Mouse (Mus musculus) megakaryocyte-erythroid progenitor cell, adult 5-6 weeks (primary cell): ENCODE measurements around the gene Smim27. TPM values are rescaled to one million over a fixed set of nuclear protein-coding genes. Genes with fewer than 3 reads are reported as not detected.
A peak's percentile ranks its signal among the peaks of the same experiment; 100 is the strongest.

Source experiments
- ATAC-seq: replicated peaks from 2 replicates; pipeline ENCODE4 v1.8.0; 2016; ENCODE audit warnings: mild to moderate bottlenecking, inconsistent platforms; ENCODE audit not compliant: severe bottlenecking, poor library complexity, low FRiP score, low TSS enrichment
- total RNA-seq, 2 experiments: library from RNA; stranded (forward) in 1 of 2; stranded (reverse) in 1 of 2; fragments of 200-1000, 215-1000 nt in 1 of 2; fragments of >200 nt in 1 of 2; fragmentation: Nextera tagmentation in 1 of 2; gene quantifications; 2 replicates each; pipeline ENCODE4 v1.2.3; 2014 to 2017

Gene Smim27
- 7.4 and 26.3 TPM in 2 replicates for total RNA-seq (2014; fragmentation: Nextera tagmentation)
- 6.0 and 6.9 TPM in 2 replicates for total RNA-seq (2017)

GRCm38 (mm10) chr4:40269430-40270032 is at the start of gene Smim27, which contains the start of gene Topors:
Smim27 (plus strand) TSS chr4:40269579.
Topors (minus strand) TSS chr4:40269850.
- peak; percentile 91 for ATAC-seq

- no peak for ATAC-seq
Observed at GRCm38 (mm10) chr4:40220437-40220836, 48.9 kb upstream of the Smim27 start.

- ATAC-seq: no peak
Observed at GRCm38 (mm10) chr4:40221004-40221760, 48.2 kb upstream of the Smim27 start.

- ATAC-seq: no peak
Observed at GRCm38 (mm10) chr4:40221876-40222585, 47.3 kb upstream of the Smim27 start.

GRCm38 (mm10) chr4:40226095-40226494 is 43.3 kb upstream of the Smim27 start:
- no peak for ATAC-seq

GRCm38 (mm10) chr4:40227131-40227530 is 42.2 kb upstream of the Smim27 start:
- ATAC-seq: no peak

- ATAC-seq: no peak
Observed at GRCm38 (mm10) chr4:40227886-40228285, 41.5 kb upstream of the Smim27 start.

- no peak for ATAC-seq
Observed at GRCm38 (mm10) chr4:40229723-40230122, 39.7 kb upstream of the Smim27 start.

GRCm38 (mm10) chr4:40233062-40233664 is 36.2 kb upstream of the Smim27 start:
- no peak for ATAC-seq

- no peak for ATAC-seq
Observed at GRCm38 (mm10) chr4:40234256-40234655, 35.1 kb upstream of the Smim27 start.

GRCm38 (mm10) chr4:40236829-40237228 is 32.5 kb upstream of the Smim27 start:
- no peak for ATAC-seq

GRCm38 (mm10) chr4:40238483-40239408 is 30.6 kb upstream of the Smim27 start:
- ATAC-seq: peak; percentile 71

GRCm38 (mm10) chr4:40239409-40240271 is 29.7 kb upstream of the Smim27 start, which contains the start of gene Ddx58:
Ddx58 (minus strand) TSS chr4:40239828.
- peak; percentile 50; the same call in 1 of the 2 replicates for ATAC-seq

GRCm38 (mm10) chr4:40240272-40240744 is 29.1 kb upstream of the Smim27 start:
- ATAC-seq: no peak

GRCm38 (mm10) chr4:40241928-40242327 is 27.5 kb upstream of the Smim27 start:
- no peak for ATAC-seq

GRCm38 (mm10) chr4:40243006-40243405 is 26.4 kb upstream of the Smim27 start:
- ATAC-seq: no peak

- no peak for ATAC-seq
Observed at GRCm38 (mm10) chr4:40244035-40244434, 25.3 kb upstream of the Smim27 start.

GRCm38 (mm10) chr4:40250984-40251383 is 18.4 kb upstream of the Smim27 start:
- no peak for ATAC-seq
